Mouse (Mus musculus) neutrophil, adult 83 days (primary cell): Measurements from ENCODE around the gene Ssh2. TPM values are rescaled to one million over a fixed set of nuclear protein-coding genes. Genes with fewer than 3 reads are reported as not detected.

Experiments
- total RNA-seq, 2 experiments: library from RNA; stranded (reverse); gene quantifications; one replicate each; pipeline ENCODE4 v1.2.4; 2023

The Ssh2 gene
- total RNA-seq: 100 to 1,000 TPM; 146 to 172 TPM

GRCm38 (mm10) chr11:77215951-77216760, at the start of gene Ssh2:
Ssh2 (plus strand) TSS chr11:77216287.

GRCm38 (mm10) chr11:77188868-77189267, 27.2 kb upstream of the Ssh2 start, which contains the start of gene Efcab5:
Efcab5 (minus strand) TSS chr11:77188968.

GRCm38 (mm10) chr11:77462283-77463100, 246.4 kb downstream of the Ssh2 start, which contains the start of gene Coro6:
Coro6 (plus strand) TSS chr11:77462411.

GRCm38 (mm10) chr11:77489591-77490235, 273.6 kb downstream of the Ssh2 start, which contains the start of gene Ankrd13b:
Ankrd13b (minus strand) TSS chr11:77489678.

GRCm38 (mm10) chr11:77493512-77494343, 277.6 kb downstream of the Ssh2 start, which contains the start of gene Git1:
Git1 (plus strand) TSS chr11:77493562.

Other genes starting within 250 kb of the Ssh2 start
- under 1 TPM in 1 of 2 experiments, not detected in 1; 0.20 TPM for gene Slc6a4, start 217.7 kb upstream of the Ssh2 start, total RNA-seq
- gene Nsrp1, start 137.9 kb upstream of the Ssh2 start, total RNA-seq: 10 to 100 TPM; 16.4 to 17.3 TPM
- gene Efcab5, start 27.3 kb upstream of the Ssh2 start, total RNA-seq: 1 to 10 TPM; 2.2 to 3.6 TPM
- gene Coro6, start 246.1 kb downstream of the Ssh2 start, total RNA-seq: under 1 TPM; 0.18 to 0.42 TPM